Mouse (Mus musculus) G1E-ER4 (cell line): Measurements from ENCODE around the gene Pitx1. TPM values are rescaled to one million over a fixed set of nuclear protein-coding genes. Genes with fewer than 3 reads are reported as not detected.

ENCODE experiments used
- GATA1 ChIP-seq: IDR thresholded peaks from one replicate; pipeline ENCODE4 v1.8.0; 2012; ENCODE audit warnings: low read length, inconsistent platforms
- polyA plus RNA-seq: library from polyadenylated mRNA; stranded (reverse); fragments of >175 nt; gene quantifications from 2 replicates; pipeline ENCODE4 v1.2.3, GENCODE M21; 2012

The Pitx1 gene
- polyA plus RNA-seq = not detected in 2 replicates

GRCm38 (mm10) chr13:55836142-55836625 lies at the start of gene Pitx1:
Gene Pitx1 (minus strand): TSS chr13:55836192.
- no peak for TF ChIP-seq GATA1

DNA sequence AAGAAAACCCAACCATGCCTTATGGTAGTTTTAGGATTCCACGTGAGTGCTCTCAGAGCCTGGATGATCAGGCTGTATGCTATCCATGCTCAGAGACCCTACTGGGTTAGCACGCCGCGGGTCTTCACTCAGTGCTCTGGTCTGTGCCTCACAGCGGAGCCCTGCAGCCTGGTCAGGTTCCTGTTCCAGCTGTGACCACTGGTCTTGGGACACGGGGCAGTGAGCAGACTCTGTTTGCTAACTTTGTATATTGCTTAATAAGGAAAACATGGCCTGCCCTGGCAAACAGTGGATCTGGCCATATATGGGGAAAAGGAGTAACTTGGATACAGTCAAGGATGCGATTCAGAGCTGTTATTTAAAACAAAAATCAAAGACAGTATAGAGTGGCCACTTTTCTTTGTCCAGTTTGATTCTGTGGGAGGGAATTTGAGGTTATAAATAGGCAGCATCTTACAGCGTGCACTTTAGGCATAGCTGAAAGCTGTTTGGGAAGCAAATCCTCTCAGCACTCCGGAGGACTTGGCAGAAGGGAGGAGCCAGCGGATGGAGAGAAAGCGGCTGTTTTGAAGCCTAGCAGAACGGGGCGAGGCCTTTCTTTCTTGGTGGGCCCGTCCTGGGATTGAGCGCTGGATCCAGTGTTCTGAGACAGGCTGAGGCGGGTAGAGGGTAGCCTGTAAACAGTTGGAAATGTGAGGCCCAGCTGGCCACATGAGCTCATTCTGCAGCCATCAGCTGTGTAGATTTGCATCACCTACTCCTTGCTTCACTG lies 45.6 kb upstream of the Pitx1 start:
- TF ChIP-seq GATA1 = no peak

GRCm38 (mm10) chr13:55878353-55878752 lies 42.4 kb upstream of the Pitx1 start:
- no peak for TF ChIP-seq GATA1

DNA sequence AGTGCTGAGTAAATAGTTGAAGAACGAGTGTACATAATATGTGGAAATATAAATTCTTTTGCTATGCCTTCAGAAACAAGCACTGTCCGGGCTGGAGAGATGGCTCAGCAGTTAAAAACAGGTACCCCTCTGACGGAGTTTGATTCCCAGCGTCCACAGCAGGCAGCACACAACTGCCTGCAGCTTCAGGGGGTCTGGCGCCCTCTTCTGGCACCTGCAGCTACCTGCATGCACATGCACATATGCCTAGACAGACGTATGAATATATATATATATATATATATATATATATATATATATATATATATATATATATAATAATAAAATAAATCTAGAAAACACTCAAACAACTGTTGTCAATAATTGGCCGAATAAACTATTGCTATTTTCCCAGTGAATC lies 35.4 kb upstream of the Pitx1 start:
- no peak for TF ChIP-seq GATA1

DNA sequence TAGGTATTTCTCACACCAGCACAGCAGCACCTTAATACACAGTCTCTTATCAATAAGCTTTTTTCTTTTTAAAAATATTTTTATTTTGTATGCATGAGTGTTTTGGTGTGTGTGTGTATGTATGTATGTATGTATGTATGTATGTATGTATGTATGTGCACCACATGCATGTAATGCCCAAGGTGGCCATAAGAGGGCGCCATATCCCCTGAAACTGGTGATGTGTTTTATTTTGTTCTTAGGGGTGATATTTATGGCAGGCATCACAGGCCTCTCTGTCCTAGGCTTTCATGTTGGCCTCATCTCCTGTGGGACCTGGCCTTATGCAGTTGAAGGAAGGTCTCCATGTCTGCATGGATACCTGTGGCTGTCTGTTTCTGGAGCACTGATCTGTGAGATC lies 34.0 kb upstream of the Pitx1 start:
- TF ChIP-seq GATA1 = no peak

GRCm38 (mm10) chr13:55867540-55868103 lies 31.6 kb upstream of the Pitx1 start:
- no peak for TF ChIP-seq GATA1

DNA sequence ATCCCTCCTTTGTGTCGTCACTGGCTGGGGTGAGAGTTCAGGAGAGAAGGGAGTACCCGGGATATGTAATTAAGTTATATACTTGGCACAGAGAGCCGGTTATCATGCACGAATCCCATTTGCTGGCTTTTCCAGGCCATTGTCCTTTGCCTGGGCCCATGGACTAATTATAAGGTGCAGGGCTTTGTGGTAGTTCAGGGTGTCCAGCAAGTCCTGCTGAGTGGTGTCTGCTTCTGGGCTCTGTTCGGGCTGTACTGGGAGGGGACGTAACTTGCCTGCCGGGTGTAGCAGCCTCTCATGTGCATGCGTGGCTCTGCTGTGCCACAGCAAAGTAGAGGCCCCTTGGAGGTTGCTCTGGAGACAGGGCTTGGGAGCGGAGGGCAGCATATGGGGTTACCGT lies 24.5 kb upstream of the Pitx1 start:
- no peak for TF ChIP-seq GATA1

DNA sequence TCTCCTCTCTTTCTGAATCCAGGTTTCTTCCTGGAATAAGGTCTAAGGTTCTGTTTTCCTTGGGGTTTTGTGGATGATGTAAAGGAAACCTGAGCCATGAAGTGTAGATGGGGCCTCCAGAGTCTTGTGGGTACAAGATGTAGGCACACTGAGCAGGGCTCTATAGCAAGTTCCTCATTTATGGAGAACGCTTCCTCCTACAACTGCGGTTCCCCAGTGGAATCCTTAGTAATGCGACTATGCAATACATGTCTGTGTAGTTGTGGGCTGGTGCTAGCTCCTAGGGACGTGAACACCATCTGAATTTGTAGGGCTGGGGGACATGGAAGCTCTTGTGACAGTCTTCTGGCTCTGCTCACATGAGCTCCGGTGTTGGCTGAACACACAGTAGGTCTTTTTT lies 22.5 kb upstream of the Pitx1 start:
- TF ChIP-seq GATA1 = no peak

GRCm38 (mm10) chr13:55855793-55856192 lies 19.8 kb upstream of the Pitx1 start:
- TF ChIP-seq GATA1 = no peak

DNA sequence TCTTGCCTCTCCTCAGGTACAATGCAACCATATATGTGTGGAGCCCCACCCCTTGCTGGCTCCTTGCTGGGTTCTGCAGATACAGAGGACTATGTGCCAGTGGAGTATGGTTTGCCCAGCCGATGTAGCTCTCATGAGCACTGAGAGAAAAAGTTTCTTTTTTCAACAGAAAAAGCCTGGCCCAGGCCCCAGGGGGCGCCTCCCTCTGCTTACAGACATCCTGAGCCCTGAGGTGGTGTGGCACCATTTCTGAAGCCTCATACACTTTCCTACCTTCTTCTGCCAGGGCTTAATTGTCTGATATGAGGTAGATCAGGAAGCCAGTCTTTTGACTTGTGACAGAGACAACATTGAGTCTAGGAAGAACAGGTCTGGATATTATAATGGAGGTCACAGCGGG lies 16.2 kb upstream of the Pitx1 start:
- no peak for TF ChIP-seq GATA1

- no peak for TF ChIP-seq GATA1
These were observed 14.7 kb upstream of the Pitx1 start for GRCm38 (mm10) chr13:55850726-55851125.

- no peak for TF ChIP-seq GATA1
These were observed 12.7 kb upstream of the Pitx1 start for GRCm38 (mm10) chr13:55848604-55849190.

GRCm38 (mm10) chr13:55847805-55848204 lies 11.8 kb upstream of the Pitx1 start:
- no peak for TF ChIP-seq GATA1

- no peak for TF ChIP-seq GATA1
These were observed 7.7 kb upstream of the Pitx1 start for GRCm38 (mm10) chr13:55843700-55844099.

DNA sequence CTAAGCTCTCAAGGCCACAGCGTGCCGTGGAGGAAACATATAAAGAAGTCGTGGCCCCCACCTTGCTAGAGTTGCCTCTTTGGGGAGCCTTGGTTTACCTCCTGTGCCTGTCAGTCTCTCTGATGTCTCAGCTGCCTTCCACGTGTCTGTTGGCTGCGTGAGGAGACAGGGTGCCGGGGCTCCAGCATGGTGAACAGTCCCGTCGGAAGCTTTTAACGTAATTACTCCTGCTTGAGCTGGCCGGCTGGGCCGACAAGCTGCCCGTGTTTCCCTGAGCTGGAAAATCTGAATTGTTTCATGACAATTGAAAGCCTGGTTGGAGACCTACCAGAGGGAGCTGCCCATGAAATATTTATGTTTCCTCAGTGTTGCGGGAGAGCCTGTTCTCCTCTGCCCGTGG lies 4.2 kb upstream of the Pitx1 start:
- no peak for TF ChIP-seq GATA1
